Mouse (Mus musculus): ENCODE measurements around the gene Tmem143. TPM values are rescaled to one million over a fixed set of nuclear protein-coding genes. Genes with fewer than 3 reads are reported as not detected.

Tmem143 gene
- polyA plus RNA-seq, 1 experiment from 2014 or later = 3.9 TPM

DNA sequence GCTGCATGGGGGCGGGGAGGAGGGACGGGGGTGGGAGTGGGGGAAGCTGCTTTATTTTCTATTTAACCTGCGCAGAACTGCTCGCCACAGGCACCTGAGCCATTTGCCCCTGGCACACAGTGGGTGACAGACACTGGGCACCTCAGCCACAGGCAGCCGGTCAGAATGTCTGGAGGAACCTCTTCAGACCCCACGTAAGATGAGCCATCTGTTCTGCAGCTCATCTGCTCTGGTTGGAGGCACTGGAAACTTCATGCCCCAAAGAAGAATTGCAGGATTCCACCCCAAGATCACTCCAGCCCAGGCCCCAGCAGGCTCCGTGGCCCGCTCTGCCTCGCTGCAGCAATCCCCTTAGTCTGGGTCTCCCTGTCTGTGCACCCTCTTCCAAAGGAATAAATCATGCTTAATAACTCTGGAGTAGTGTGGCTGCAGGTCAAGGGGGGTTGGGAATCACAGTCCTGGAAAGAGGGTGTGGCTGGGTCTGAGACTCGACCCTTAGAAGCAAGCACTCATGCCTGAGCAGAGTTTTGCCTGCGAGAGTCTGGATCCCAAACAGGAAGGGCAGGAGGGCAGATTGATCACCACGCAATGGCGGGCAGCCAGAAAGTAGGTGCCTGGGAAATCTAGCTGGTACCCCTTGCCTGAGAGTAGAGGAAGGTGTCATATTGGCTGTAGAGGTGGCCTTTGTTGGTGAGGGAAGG lies 20.4 kb downstream of the Tmem143 start:
- 13% methylated on average over 12 of the region's 13 CpGs for WGBS
- peak overlapping the region; percentile 62 for H3K4me2 ChIP-seq (ENCODE audit: low read depth, low read length)
- peak; percentile 3 for ATAC-seq (ENCODE audit: low read depth)

DNA sequence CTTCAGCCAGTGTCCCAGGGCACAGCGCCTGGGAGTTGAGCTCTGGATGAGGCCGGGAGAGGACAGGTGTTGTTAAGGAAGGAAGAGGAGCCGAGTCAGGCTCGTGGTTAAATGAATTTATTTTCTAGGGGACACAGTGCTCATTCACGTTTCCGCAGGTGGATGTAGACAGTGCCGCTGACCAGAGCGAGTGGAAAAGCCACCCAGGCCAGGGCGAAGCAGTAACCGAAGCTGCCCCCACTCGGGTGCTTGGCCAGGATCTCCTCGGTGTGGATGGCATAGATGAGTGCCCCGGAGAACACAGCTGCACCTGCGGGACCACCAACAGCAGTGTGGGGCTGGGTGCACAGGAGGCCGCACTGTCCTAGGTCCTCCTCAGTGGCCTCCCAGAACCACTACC lies 21.2 kb downstream of the Tmem143 start:
- H3K27me3 ChIP-seq (replicated peaks; ENCODE audit: control insufficient read depth, insufficient read depth, low read length) = no peaks in the 10 kb centered on the region
- no peaks in the 10 kb centered on the region for H3K9me3 ChIP-seq (ENCODE audit: control insufficient read depth, low read length)
- 84% methylated on average over 15 of the region's 15 CpGs for WGBS
- H3K4me3 ChIP-seq (ENCODE audit: low read depth, low read length) = no peak overlapping the region
- ATAC-seq (ENCODE audit: low read depth) (no peak), DNase-seq (ENCODE audit: low spot score) (no peak)
- peak overlapping the region; percentile 93 for H3K27ac ChIP-seq (replicated peaks; ENCODE audit: low read depth, low read length)
- 0 out of 2 replicates have a peak overlapping the region, but pooled peaks have one; percentile 27 for H3K9ac ChIP-seq (ENCODE audit: low read depth, low read length)
- peaks cover 17% of the 10 kb centered on the region for H3K36me3 ChIP-seq (ENCODE audit: control insufficient read depth, insufficient read depth, low read length)
- H3K4me2 ChIP-seq (ENCODE audit: low read depth, low read length) = peak overlapping the region; percentile 62; the same call in 1 of the 2 replicates
- H3K4me1 ChIP-seq (ENCODE audit: control insufficient read depth, insufficient read depth, low read length) = peaks cover 49% of the 10 kb centered on the region

More for the DNA sequence above, 20.4 kb downstream of the Tmem143 start:
- Histone ChIP-seq H3K9me3 (ENCODE audit: control insufficient read depth, low read length) (no peaks in the 10 kb centered on the region), H3K27me3 (replicated peaks; ENCODE audit: control insufficient read depth, insufficient read depth, low read length) (no peaks in the 10 kb centered on the region), H3K27ac (replicated peaks; ENCODE audit: low read depth, low read length) (peak overlapping the region; percentile 93), H3K9ac (ENCODE audit: low read depth, low read length) (peak overlapping the region; percentile 56), H3K36me3 (ENCODE audit: control insufficient read depth, insufficient read depth, low read length) (peaks cover 17% of the 10 kb centered on the region), H3K4me1 (ENCODE audit: control insufficient read depth, insufficient read depth, low read length) (peaks cover 43% of the 10 kb centered on the region), H3K4me3 (ENCODE audit: low read depth, low read length) (peak overlapping the region; percentile 33)
- DNase-seq (ENCODE audit: low spot score) = peak; percentile 33

DNA sequence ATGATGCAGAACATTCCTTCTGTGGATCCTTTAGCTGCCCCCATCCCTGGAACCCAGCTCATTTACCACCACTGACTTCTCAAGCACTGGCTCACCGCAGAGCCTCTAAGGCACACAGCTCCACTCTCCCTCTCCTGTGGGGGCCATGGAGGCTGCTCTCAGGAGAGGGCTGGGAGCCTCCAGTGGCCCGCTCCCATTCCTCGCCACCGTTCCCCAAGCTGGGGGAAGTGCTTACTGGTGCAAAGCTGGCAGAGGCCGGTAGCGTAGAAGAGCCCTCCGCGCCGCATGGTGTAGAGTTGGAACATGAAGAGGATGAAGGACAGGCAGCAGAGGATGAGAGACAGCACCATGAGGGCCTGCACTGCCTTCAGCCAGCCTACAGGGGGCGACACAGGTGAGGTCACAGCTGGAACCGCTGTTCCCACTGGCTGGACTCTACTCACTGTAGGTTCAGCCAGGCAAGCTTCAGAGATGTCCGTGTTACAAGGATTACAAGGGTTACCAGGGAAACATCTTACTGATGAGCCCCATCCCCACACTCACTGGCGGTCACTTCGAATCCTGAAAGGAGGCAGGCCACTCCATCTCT lies 22.4 kb downstream of the Tmem143 start:
- WGBS = 71% methylated on average over 14 of the region's 14 CpGs
- H3K4me1 ChIP-seq (ENCODE audit: control insufficient read depth, insufficient read depth, low read length) = peaks cover 49% of the 10 kb centered on the region
- H3K9me3 ChIP-seq (ENCODE audit: control insufficient read depth, low read length) = no peaks in the 10 kb centered on the region
- peaks cover 17% of the 10 kb centered on the region for H3K36me3 ChIP-seq (ENCODE audit: control insufficient read depth, insufficient read depth, low read length)
- peak overlapping the region; percentile 62 for H3K4me2 ChIP-seq (ENCODE audit: low read depth, low read length)
- 0 out of 2 replicates have a peak overlapping the region, but pooled peaks have one; percentile 7 for H3K27ac ChIP-seq (replicated peaks; ENCODE audit: low read depth, low read length)
- H3K4me3 ChIP-seq (ENCODE audit: low read depth, low read length) = peak overlapping the region; percentile 54
- H3K27me3 ChIP-seq (replicated peaks; ENCODE audit: control insufficient read depth, insufficient read depth, low read length) = no peaks in the 10 kb centered on the region
- 0 out of 2 replicates have a peak overlapping the region, but pooled peaks have one; percentile 75 for H3K9ac ChIP-seq (ENCODE audit: low read depth, low read length)
- no peak for ATAC-seq (ENCODE audit: low read depth)
- no peak for DNase-seq (ENCODE audit: low spot score)

DNA sequence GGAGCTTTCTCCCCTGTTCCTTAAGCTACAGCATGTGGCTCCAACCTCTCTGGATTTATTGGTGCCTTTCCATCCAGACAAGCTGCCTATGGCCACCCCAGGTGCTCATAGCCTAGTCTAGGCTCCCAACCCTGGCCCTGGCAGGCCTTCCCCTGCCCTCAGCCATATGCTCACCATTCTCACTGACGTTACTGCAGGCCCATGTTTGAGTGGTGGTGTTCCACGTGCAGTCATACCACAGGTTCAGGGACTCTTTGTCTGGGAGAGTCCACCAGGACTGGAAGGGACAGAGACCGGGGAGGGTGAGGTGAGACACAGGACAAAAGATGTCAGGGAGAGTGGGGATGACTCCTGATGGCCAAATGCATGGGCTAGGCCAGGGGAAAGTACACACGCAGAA lies 23.0 kb downstream of the Tmem143 start:
- peak overlapping the region; percentile 62 for H3K4me2 ChIP-seq (ENCODE audit: low read depth, low read length)
- peaks cover 49% of the 10 kb centered on the region for H3K4me1 ChIP-seq (ENCODE audit: control insufficient read depth, insufficient read depth, low read length)
- 0 out of 2 replicates have a peak, but pooled peaks cover 2% of the 10 kb centered on the region for H3K9me3 ChIP-seq (ENCODE audit: control insufficient read depth, low read length)
- peak overlapping the region; percentile 95; the same call in 1 of the 2 replicates for H3K27ac ChIP-seq (replicated peaks; ENCODE audit: low read depth, low read length)
- H3K36me3 ChIP-seq (ENCODE audit: control insufficient read depth, insufficient read depth, low read length) = peaks cover 17% of the 10 kb centered on the region
- H3K27me3 ChIP-seq (replicated peaks; ENCODE audit: control insufficient read depth, insufficient read depth, low read length) = no peaks in the 10 kb centered on the region
- H3K4me3 ChIP-seq (ENCODE audit: low read depth, low read length) = peak overlapping the region; percentile 54
- DNase-seq (ENCODE audit: low spot score) (no peak), ATAC-seq (ENCODE audit: low read depth) (no peak)
- peak overlapping the region; percentile 75 for H3K9ac ChIP-seq (ENCODE audit: low read depth, low read length)
- WGBS = 64% methylated on average over 4 of the region's 4 CpGs

DNA sequence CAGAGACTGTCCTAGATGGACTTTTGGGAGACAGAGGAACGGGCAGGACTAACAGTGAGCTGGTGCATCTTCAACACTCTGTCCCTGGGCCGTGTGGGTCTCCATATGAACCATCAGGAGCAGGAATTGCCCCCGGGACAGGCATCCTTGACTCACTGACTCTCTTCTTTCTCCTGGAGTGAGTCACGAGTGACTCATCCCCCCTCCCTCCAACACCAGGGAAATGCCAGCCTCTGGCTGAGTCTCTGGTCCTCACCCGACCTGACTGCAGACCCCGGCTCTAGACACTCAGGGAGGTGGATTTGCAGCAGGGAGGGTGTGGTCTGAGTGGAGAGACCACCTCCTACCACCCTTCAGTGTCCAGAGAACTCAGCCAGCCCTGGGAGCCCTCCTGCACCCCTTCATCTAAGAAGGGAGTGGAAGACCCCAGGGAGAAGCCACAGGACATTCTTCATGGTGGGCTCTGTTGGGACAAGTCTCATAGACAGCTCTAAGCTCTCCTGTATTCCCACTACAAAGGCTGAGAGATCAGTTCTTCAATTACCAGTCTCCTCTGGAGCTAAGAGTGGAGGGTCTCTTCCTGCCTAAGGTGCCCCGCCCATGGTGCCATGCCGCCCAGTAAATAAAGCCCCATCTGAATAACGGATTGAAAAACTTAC lies 24.0 kb downstream of the Tmem143 start:
- Histone ChIP-seq H3K4me2 (ENCODE audit: low read depth, low read length) (peak overlapping the region; percentile 62), H3K27ac (replicated peaks; ENCODE audit: low read depth, low read length) (peak overlapping the region; percentile 95), H3K4me3 (ENCODE audit: low read depth, low read length) (peak overlapping the region; percentile 54), H3K36me3 (ENCODE audit: control insufficient read depth, insufficient read depth, low read length) (peaks cover 17% of the 10 kb centered on the region), H3K9me3 (ENCODE audit: control insufficient read depth, low read length) (peaks cover 9% of the 10 kb centered on the region; the same call in 1 of the 2 replicates), H3K4me1 (ENCODE audit: control insufficient read depth, insufficient read depth, low read length) (peaks cover 48% of the 10 kb centered on the region), H3K27me3 (replicated peaks; ENCODE audit: control insufficient read depth, insufficient read depth, low read length) (no peaks in the 10 kb centered on the region), H3K9ac (ENCODE audit: low read depth, low read length) (peak overlapping the region; percentile 75)
- 35% methylated on average over 9 of the region's 9 CpGs for WGBS
- peak; percentile 67 for DNase-seq (ENCODE audit: low spot score)
- no peak for ATAC-seq (ENCODE audit: low read depth)

DNA sequence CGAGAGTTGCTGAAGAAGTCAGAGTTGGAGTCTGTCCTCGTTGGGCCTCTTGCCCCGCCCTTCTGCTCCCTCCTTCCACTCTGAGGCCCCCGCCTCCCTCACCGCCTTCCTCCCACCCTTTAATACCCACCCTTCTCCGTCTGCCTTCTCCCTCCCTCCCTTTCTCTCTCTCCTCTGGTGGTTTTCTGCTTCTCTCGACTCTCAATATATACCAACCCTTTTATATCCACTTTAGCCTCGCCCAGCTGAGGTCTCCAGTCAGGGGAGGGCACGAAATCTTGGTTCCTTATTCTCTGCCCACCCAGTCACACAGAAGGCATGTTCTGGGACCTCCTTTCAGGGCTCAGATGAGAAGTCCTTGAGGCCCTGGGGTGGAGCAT lies 24.5 kb downstream of the Tmem143 start, which contains the start of gene Emp3:
Gene Emp3, minus strand, starts transcription at position 163 of the 380 bp plus-strand sequence.
- DNase-seq (ENCODE audit: low spot score) = peak; percentile 87
- Histone ChIP-seq H3K4me2 (ENCODE audit: low read depth, low read length) (peak within 1 kb of the TSS; percentile 65), H3K27ac (replicated peaks; ENCODE audit: low read depth, low read length) (peak within 1 kb of the TSS; percentile 95), H3K4me3 (ENCODE audit: low read depth, low read length) (peak within 1 kb of the TSS; percentile 54), H3K4me1 (ENCODE audit: control insufficient read depth, insufficient read depth, low read length) (peaks cover 43% of the 10 kb centered on the region), H3K36me3 (ENCODE audit: control insufficient read depth, insufficient read depth, low read length) (peaks cover 17% of the 10 kb centered on the region), H3K9me3 (ENCODE audit: control insufficient read depth, low read length) (peaks cover 9% of the 10 kb centered on the region; the same call in 1 of the 2 replicates), H3K9ac (ENCODE audit: low read depth, low read length) (peak within 1 kb of the TSS; percentile 75), H3K27me3 (replicated peaks; ENCODE audit: control insufficient read depth, insufficient read depth, low read length) (no peaks in the 10 kb centered on the region)
- 14% methylated on average over 9 of the region's 9 CpGs for WGBS
- no peak; the same call in 1 of the 2 replicates for ATAC-seq (ENCODE audit: low read depth)

DNA sequence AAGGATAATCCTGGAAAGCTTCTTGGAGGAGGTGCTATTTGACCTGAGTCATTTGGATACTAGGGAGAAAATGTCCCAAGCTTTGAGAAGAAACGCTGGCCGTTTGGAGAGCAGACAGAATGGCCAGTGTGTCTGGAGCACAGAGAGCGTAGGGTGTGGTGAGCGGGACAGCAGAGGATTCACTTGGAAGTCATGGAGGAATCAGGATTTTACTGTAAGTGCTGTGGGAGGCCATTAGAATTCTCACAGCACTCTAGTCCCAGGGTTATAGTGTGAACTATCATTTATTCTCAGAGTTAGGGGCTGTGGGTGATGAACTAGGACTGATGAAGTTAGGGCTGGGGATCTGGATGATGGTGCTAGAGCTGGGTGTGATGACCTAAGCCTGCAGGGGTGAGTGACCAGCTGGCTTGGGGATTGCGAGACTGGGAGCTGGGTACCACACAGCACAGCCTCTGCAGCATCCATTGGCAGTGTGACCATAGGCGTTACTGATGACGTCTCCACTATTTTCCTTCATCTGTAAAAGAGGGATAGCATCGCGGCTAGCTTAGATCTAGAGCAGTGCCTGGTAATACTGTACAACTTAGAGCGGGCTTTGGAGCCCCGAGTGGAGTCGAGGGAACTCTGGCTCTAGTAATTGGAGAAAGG lies 25.3 kb downstream of the Tmem143 start:
- H3K4me1 ChIP-seq (ENCODE audit: control insufficient read depth, insufficient read depth, low read length) = peaks cover 36% of the 10 kb centered on the region
- H3K27ac ChIP-seq (replicated peaks; ENCODE audit: low read depth, low read length) = peak overlapping the region; percentile 95
- H3K4me3 ChIP-seq (ENCODE audit: low read depth, low read length) = peak overlapping the region; percentile 54; the same call in 1 of the 2 replicates
- H3K36me3 ChIP-seq (ENCODE audit: control insufficient read depth, insufficient read depth, low read length) = peaks cover 17% of the 10 kb centered on the region
- no peak for DNase-seq (ENCODE audit: low spot score)
- peak overlapping the region; percentile 65 for H3K4me2 ChIP-seq (ENCODE audit: low read depth, low read length)
- no peaks in the 10 kb centered on the region for H3K27me3 ChIP-seq (replicated peaks; ENCODE audit: control insufficient read depth, insufficient read depth, low read length)
- peak overlapping the region; percentile 58; the same call in 1 of the 2 replicates for H3K9ac ChIP-seq (ENCODE audit: low read depth, low read length)
- 72% methylated on average over 12 of the region's 12 CpGs for WGBS
- peaks cover 9% of the 10 kb centered on the region; the same call in 1 of the 2 replicates for H3K9me3 ChIP-seq (ENCODE audit: control insufficient read depth, low read length)
- no peak for ATAC-seq (ENCODE audit: low read depth)
